Mouse (Mus musculus) intestine, postnatal 0 days (tissue): ENCODE data around the gene Pax2. TPM values are rescaled to one million over a fixed set of nuclear protein-coding genes. Genes with fewer than 3 reads are reported as not detected.

ENCODE experiments used
- ATAC-seq: fragments of 200-750 bp; cut with Nextera tagmentation; 2 replicates; pipeline ENCODE4 v1.8.0; 2017; ENCODE audit warnings: mild to moderate bottlenecking, moderate TSS enrichment, moderate library complexity
- H3K27ac ChIP-seq: fragments of 300-500 bp; sonication (generic); 2 replicates; pipeline ENCODE4 v1.5.1; 2014; ENCODE audit warnings: mild to moderate bottlenecking, low read depth, low read length, moderate library complexity
- H3K27me3 ChIP-seq: fragments of 300-500 bp; sonication (generic); replicated peaks from 2 replicates; pipeline ENCODE4 v1.6.1; 2014; ENCODE audit warnings: low read length, mixed read lengths; ENCODE audit not compliant: control insufficient read depth, insufficient read depth
- H3K36me3 ChIP-seq: fragments of 300-500 bp; sonication (generic); 2 replicates; pipeline ENCODE4 v1.6.1; 2014; ENCODE audit warnings: mild to moderate bottlenecking, moderate library complexity; ENCODE audit not compliant: control insufficient read depth, insufficient read depth
- H3K4me1 ChIP-seq: fragments of 300-500 bp; sonication (generic); replicated peaks from 2 replicates; pipeline ENCODE4 v1.6.1; 2014; ENCODE audit warnings: antibody characterized with exemption, low read length, mixed read lengths; ENCODE audit not compliant: control insufficient read depth, insufficient read depth
- H3K4me2 ChIP-seq: fragments of 300-500 bp; sonication (generic); replicated peaks from 2 replicates; pipeline ENCODE4 v1.6.1; 2014; ENCODE audit warnings: low read depth, mild to moderate bottlenecking, moderate library complexity
- H3K4me3 ChIP-seq: fragments of 300-500 bp; sonication (generic); 2 replicates; pipeline ENCODE4 v1.5.1; 2014; ENCODE audit warnings: low read depth, low read length
- H3K9ac ChIP-seq: fragments of 300-500 bp; sonication (generic); 2 replicates; pipeline ENCODE4 v1.6.1; 2014; ENCODE audit warnings: mild to moderate bottlenecking, low read depth, low read length
- H3K9me3 ChIP-seq: fragments of 300-500 bp; sonication (generic); 2 replicates; pipeline ENCODE4 v1.6.1; 2016; ENCODE audit warnings: mixed run types; ENCODE audit not compliant: control insufficient read depth
- CTCF ChIP-seq: sonication (generic); IDR thresholded peaks from 2 replicates; pipeline ENCODE4 v1.5.1; 2016; ENCODE audit warnings: low read depth, mild to moderate bottlenecking, control low read depth, antibody characterized with exemption, moderate library complexity
- WGBS: fragments of 180-500 bp; shearing (Covaris S2); extraction: QIAGEN DNeasy Blood & Tissue Kit; methylation state at CpG from one replicate; pipeline ENCODE4 v1.1.7; 2014; 5-methylcytosine and 5-hydroxymethylcytosine counted together
- polyA plus RNA-seq: library from polyadenylated mRNA; unstranded; fragments of >200 nt; fragmentation: Nextera tagmentation; extraction: Ambion mirVana; gene quantifications from 2 replicates; pipeline ENCODE4 v1.2.1, GENCODE M21; 2015

The Pax2 gene
- polyA plus RNA-seq, 1 experiment from 2014 or later, result not detected

DNA sequence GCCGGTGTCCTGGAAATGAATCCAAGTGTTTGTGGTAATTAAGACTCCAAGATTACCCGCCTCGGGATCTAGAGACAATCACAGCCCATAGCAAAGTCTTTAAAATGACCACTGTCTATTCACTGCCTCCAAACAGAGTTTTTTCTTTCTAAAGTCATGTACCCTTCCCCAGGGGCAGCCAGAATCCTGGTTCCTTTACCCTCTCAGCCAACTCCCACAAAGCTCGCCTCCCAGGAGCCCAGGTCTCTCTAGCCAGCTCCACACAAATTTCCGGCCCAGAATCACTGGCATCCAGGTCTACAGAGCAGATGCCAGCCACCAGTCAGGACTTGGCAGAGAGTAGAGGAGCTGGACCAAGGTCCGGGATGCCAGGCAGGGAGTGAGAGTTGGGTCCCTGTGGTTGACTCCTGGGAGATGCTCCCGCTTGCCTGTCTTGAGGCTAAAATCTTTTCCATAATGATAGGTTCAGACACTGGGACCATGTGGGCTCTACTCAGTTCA lies 6.3 kb downstream of the Pax2 start:
- no peaks in the 10 kb centered on the region for H3K4me1 ChIP-seq
- H3K27me3 ChIP-seq, result peaks cover 87% of the 10 kb centered on the region
- no peak overlapping the region for H3K27ac ChIP-seq
- no peak overlapping the region for H3K4me2 ChIP-seq
- no peaks in the 10 kb centered on the region for H3K9me3 ChIP-seq
- 30% methylated on average over 7 of the region's 7 CpGs for WGBS
- no peak for TF ChIP-seq CTCF
- no peak overlapping the region for H3K4me3 ChIP-seq
- H3K36me3 ChIP-seq, result no peaks in the 10 kb centered on the region
- no peak overlapping the region for H3K9ac ChIP-seq
- ATAC-seq, result no peak

GRCm38 (mm10) chr19:44770268-44771050 lies 14.6 kb downstream of the Pax2 start:
- H3K4me3 ChIP-seq, result no peak overlapping the region
- no peaks in the 10 kb centered on the region for H3K4me1 ChIP-seq
- no peak for TF ChIP-seq CTCF
- ATAC-seq, result no peak
- no peak overlapping the region for H3K27ac ChIP-seq
- H3K9ac ChIP-seq, result no peak overlapping the region
- H3K27me3 ChIP-seq, result peaks cover 21% of the 10 kb centered on the region; the same call in 1 of the 2 replicates
- WGBS, result 68% methylated on average over 6 of the region's 6 CpGs
- H3K36me3 ChIP-seq, result no peaks in the 10 kb centered on the region
- H3K4me2 ChIP-seq, result no peak overlapping the region
- H3K9me3 ChIP-seq, result no peaks in the 10 kb centered on the region

- Histone ChIP-seq H3K9ac (no peak overlapping the region), H3K27me3 (peaks cover 18% of the 10 kb centered on the region; the same call in 1 of the 2 replicates), H3K4me3 (no peak overlapping the region), H3K4me2 (no peak overlapping the region), H3K36me3 (no peaks in the 10 kb centered on the region), H3K27ac (no peak overlapping the region), H3K9me3 (no peaks in the 10 kb centered on the region), H3K4me1 (no peaks in the 10 kb centered on the region)
- WGBS, result 52% methylated on average over 13 of the region's 13 CpGs
- ATAC-seq, result peak; percentile 76; the same call in 1 of the 2 replicates
- no peak for TF ChIP-seq CTCF
Measured at GRCm38 (mm10) chr19:44771499-44771898, 15.7 kb downstream of the Pax2 start.

DNA sequence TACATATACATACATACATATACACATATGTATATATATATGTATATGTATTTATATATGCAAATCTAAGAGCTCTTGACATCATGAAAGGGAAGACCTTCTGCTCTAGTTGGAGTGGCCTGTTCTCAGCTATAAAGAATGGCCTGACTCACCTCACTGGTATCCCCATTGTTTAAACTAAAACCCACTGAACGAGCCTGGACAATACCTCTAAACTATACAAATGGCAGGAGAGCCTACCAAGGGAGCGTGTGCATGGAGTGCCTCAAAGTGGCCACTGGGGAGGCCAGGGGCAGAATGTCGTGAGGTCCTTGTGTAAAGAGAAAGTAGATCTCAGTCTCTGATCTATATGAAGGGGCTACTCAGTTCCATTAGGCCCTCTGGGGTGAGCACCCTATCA lies 26.1 kb downstream of the Pax2 start:
- Histone ChIP-seq H3K36me3 (no peaks in the 10 kb centered on the region), H3K9ac (no peak overlapping the region), H3K9me3 (no peaks in the 10 kb centered on the region), H3K4me2 (no peak overlapping the region), H3K4me1 (no peaks in the 10 kb centered on the region), H3K27me3 (peaks cover 11% of the 10 kb centered on the region; the same call in 1 of the 2 replicates), H3K4me3 (no peak overlapping the region), H3K27ac (no peak overlapping the region)
- ATAC-seq, result no peak
- WGBS, result 51% methylated on average over 3 of the region's 3 CpGs
- TF ChIP-seq CTCF, result no peak

GRCm38 (mm10) chr19:44784391-44784790 lies 28.5 kb downstream of the Pax2 start:
- H3K9ac ChIP-seq, result no peak overlapping the region
- no peaks in the 10 kb centered on the region for H3K9me3 ChIP-seq
- ATAC-seq, result peak; percentile 64
- WGBS, result 23% methylated on average over 4 of the region's 4 CpGs
- no peaks in the 10 kb centered on the region for H3K4me1 ChIP-seq
- no peak overlapping the region for H3K4me3 ChIP-seq
- peaks cover 11% of the 10 kb centered on the region; the same call in 1 of the 2 replicates for H3K27me3 ChIP-seq
- H3K27ac ChIP-seq, result no peak overlapping the region
- peak; percentile 14; the same call in 1 of the 2 replicates for TF ChIP-seq CTCF
- no peaks in the 10 kb centered on the region for H3K36me3 ChIP-seq
- no peak overlapping the region for H3K4me2 ChIP-seq

DNA sequence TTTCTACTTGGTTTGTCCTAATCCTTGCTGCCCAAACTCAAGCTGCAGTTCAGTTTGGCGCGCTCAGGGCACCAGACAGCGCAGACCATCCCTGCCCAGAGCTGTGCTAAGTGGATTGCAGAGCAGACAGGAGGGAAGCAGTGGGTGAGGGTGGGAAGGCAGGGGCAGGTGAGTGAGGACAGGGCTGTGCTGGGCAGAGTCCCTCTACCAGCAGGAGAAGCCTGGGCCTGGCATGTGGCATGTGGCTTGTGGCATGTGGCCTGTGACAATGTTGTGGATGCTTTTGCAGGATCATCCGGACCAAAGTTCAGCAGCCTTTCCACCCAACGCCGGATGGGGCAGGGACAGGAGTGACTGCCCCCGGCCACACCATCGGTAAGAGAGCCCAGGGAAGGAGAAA lies 32.6 kb downstream of the Pax2 start:
- Histone ChIP-seq H3K9ac (no peak overlapping the region), H3K4me3 (no peak overlapping the region), H3K9me3 (no peaks in the 10 kb centered on the region), H3K27ac (no peak overlapping the region), H3K4me1 (no peaks in the 10 kb centered on the region), H3K4me2 (no peak overlapping the region), H3K27me3 (peaks cover 11% of the 10 kb centered on the region; the same call in 1 of the 2 replicates), H3K36me3 (no peaks in the 10 kb centered on the region)
- ATAC-seq, result no peak
- WGBS, result 75% methylated on average over 8 of the region's 8 CpGs
- no peak for TF ChIP-seq CTCF
